Mouse (Mus musculus): ENCODE results near the gene Nmbr. TPM values are rescaled to one million over a fixed set of nuclear protein-coding genes. Genes with fewer than 3 reads are reported as not detected.

Nmbr gene
- polyA plus RNA-seq, 1 experiment from 2014 or later, result 0.43 TPM

DNA sequence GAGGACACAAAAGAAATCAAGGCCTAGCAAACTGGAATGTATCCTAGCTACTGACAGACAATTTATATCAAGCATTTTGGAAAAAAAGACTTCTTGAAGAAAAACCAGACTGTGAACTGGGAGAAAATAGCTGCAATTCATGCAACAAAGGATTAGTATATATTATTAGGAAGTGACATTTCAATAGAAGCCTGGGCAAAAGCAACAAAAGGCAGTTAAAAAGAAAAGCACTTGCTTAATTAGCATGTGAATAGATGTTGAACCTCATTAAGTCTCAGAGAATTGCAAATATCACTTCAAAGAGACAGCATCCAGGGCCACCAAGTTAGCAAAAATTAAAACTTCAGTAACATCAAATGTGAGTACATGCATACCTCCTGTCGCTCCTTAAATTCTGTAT is 2.2 kb upstream of the Nmbr start:
- H3K4me3 ChIP-seq (replicated peaks; ENCODE audit: low read depth, low read length), result no peak overlapping the region
- no peak for DNase-seq (ENCODE audit: low spot score)
- H3K36me3 ChIP-seq (ENCODE audit: insufficient read depth, low read length), result no peaks in the 10 kb centered on the region
- H3K9me3 ChIP-seq (replicated peaks; ENCODE audit: low read length), result no peaks in the 10 kb centered on the region
- no peak overlapping the region for H3K4me2 ChIP-seq (ENCODE audit: low read length)
- no peak overlapping the region for H3K9ac ChIP-seq (ENCODE audit: low read depth, low read length)
- TF ChIP-seq CTCF (IDR thresholded peaks at IDR 0.05; ENCODE audit: low read depth), result no peak
- no peak for ATAC-seq (replicated peaks; ENCODE audit: low FRiP score, low read depth)
- WGBS, result 74% methylated on average over 1 of the region's 1 CpGs
- H3K4me1 ChIP-seq (replicated peaks; ENCODE audit: insufficient read depth, low read length), result 0 out of 2 replicates have a peak, but pooled peaks cover 12% of the 10 kb centered on the region
- no peaks in the 10 kb centered on the region for H3K27me3 ChIP-seq (ENCODE audit: insufficient read depth, low read length)
- no peak overlapping the region for H3K27ac ChIP-seq

DNA sequence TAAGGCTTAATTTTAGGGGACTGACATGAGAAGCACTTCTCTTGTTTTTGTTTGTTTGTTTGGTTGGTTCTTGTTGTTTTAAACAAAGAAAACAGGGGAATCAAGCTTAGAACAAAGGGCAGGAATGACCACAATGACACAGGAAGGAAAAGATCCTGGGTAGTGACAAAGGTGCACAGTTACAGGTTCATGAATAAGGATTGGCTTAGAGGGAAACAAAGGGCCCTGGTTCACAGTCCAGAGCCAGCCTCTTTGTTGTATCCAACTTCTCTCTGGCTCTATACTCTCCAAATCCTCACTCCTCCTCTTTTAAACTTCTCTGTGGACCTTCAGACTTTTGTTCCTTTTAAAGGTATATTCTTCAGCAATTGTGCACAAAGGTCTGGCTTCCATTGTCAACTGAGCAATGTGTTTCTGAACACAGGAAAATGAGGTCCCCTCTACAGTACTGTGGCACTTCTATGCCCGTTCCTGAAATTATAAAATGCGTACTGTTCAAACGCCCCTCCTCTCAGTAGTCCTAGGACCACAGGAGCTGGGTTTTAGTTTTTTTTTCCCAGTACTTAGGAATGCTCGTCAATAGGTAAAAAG is 1.5 kb upstream of the Nmbr start:
- Histone ChIP-seq H3K27me3 (ENCODE audit: insufficient read depth, low read length) (no peaks in the 10 kb centered on the region), H3K27ac (no peak overlapping the region), H3K4me2 (ENCODE audit: low read length) (peak overlapping the region; percentile 64), H3K9ac (ENCODE audit: low read depth, low read length) (0 out of 2 replicates have a peak overlapping the region, but pooled peaks have one; percentile 81), H3K4me3 (replicated peaks; ENCODE audit: low read depth, low read length) (peak overlapping the region; percentile 88; the same call in 1 of the 2 replicates), H3K4me1 (replicated peaks; ENCODE audit: insufficient read depth, low read length) (0 out of 2 replicates have a peak, but pooled peaks cover 12% of the 10 kb centered on the region), H3K9me3 (replicated peaks; ENCODE audit: low read length) (no peaks in the 10 kb centered on the region), H3K36me3 (ENCODE audit: insufficient read depth, low read length) (no peaks in the 10 kb centered on the region)
- ATAC-seq (replicated peaks; ENCODE audit: low FRiP score, low read depth) (no peak), DNase-seq (ENCODE audit: low spot score) (no peak)
- 61% methylated on average over 4 of the region's 4 CpGs for WGBS
- no peak for TF ChIP-seq CTCF (IDR thresholded peaks at IDR 0.05; ENCODE audit: low read depth)

DNA sequence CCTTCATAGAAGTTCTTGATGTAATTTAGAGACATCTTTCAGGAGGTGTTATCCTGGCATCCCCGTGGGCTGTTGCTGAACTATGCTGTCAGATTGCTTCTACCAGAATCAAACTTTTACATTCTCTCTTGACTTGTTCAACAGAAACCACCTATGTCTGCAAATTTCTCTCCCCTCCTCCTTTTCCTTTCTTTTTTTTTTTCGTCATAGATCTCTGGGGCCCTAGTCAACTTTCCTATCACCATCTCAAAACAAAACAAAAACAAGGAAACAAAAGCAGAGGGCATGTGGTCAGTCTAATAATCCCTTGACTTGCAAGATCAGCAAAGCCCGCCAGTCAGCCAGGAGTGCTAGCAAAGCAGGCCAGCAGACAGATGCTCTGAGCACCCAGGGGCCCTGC is 12.7 kb downstream of the Nmbr start, which contains the start of gene Gje1:
Gene Gje1 (minus strand): TSS at position 101 of the 400 bp plus-strand sequence.
- TF ChIP-seq CTCF (IDR thresholded peaks at IDR 0.05; ENCODE audit: low read depth), result no peak
- Histone ChIP-seq H3K27ac (no peak within 1 kb of the TSS), H3K4me1 (replicated peaks; ENCODE audit: insufficient read depth, low read length) (no peaks in the 10 kb centered on the region), H3K27me3 (ENCODE audit: insufficient read depth, low read length) (no peaks in the 10 kb centered on the region), H3K36me3 (ENCODE audit: insufficient read depth, low read length) (no peaks in the 10 kb centered on the region), H3K4me2 (ENCODE audit: low read length) (no peak within 1 kb of the TSS), H3K4me3 (replicated peaks; ENCODE audit: low read depth, low read length) (no peak within 1 kb of the TSS), H3K9me3 (replicated peaks; ENCODE audit: low read length) (no peaks in the 10 kb centered on the region), H3K9ac (ENCODE audit: low read depth, low read length) (no peak within 1 kb of the TSS)
- 64% methylated on average over 3 of the region's 3 CpGs for WGBS
- ATAC-seq (replicated peaks; ENCODE audit: low FRiP score, low read depth) (no peak), DNase-seq (ENCODE audit: low spot score) (no peak)

DNA sequence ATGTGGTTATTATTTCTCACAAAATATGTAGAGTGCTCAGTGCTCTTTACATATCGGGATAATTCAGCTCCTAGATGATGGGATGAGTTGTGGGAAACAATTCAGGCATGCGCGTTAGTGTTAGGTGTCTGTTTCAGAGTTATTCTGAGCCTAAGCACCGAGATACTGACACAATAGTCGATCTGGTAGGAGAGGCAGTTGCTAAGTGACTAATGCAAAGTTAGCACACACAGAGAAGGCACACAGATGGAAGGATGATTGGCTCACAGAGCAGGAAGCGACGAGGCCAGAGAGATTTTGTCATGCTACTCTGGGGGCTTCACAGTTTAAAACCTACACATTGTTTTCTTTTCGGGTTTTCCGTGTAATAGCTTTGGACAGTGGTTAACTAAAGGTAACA is 20.3 kb downstream of the Nmbr start:
- H3K4me3 ChIP-seq (replicated peaks; ENCODE audit: low read depth, low read length), result no peak overlapping the region
- H3K27me3 ChIP-seq (ENCODE audit: insufficient read depth, low read length), result no peaks in the 10 kb centered on the region
- WGBS, result 72% methylated on average over 9 of the region's 9 CpGs
- DNase-seq (ENCODE audit: low spot score) (no peak), ATAC-seq (replicated peaks; ENCODE audit: low FRiP score, low read depth) (no peak)
- H3K4me2 ChIP-seq (ENCODE audit: low read length), result no peak overlapping the region
- TF ChIP-seq CTCF (IDR thresholded peaks at IDR 0.05; ENCODE audit: low read depth), result no peak
- H3K4me1 ChIP-seq (replicated peaks; ENCODE audit: insufficient read depth, low read length), result no peaks in the 10 kb centered on the region
- no peak overlapping the region for H3K9ac ChIP-seq (ENCODE audit: low read depth, low read length)
- no peak overlapping the region for H3K27ac ChIP-seq
- H3K36me3 ChIP-seq (ENCODE audit: insufficient read depth, low read length), result no peaks in the 10 kb centered on the region
- no peaks in the 10 kb centered on the region for H3K9me3 ChIP-seq (replicated peaks; ENCODE audit: low read length)

DNA sequence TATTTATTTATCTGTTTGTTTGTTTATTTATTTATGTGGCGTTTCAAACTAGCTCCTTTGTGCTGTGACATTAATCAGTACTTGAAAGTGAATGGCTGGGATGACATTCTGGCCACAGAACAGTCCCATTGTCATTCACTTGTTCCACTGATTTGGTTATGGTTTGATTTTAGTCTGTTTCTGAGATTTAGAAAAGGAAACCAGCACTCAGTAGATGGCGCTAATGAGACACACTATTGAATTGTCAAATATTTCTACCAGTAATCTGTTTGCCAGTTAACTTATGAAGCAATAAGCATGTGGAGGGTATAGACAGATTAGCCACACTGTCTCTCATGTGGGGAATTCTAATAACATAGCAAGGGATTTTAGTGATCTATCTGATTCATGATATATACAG is 28.9 kb downstream of the Nmbr start:
- no peak for ATAC-seq (replicated peaks; ENCODE audit: low FRiP score, low read depth)
- H3K4me3 ChIP-seq (replicated peaks; ENCODE audit: low read depth, low read length), result no peak overlapping the region
- DNase-seq (ENCODE audit: low spot score), result peak; percentile 69
- 10% methylated on average over 2 of the region's 2 CpGs for WGBS
- H3K9ac ChIP-seq (ENCODE audit: low read depth, low read length), result no peak overlapping the region
- H3K27ac ChIP-seq, result no peak overlapping the region
- no peaks in the 10 kb centered on the region for H3K9me3 ChIP-seq (replicated peaks; ENCODE audit: low read length)
- no peaks in the 10 kb centered on the region for H3K27me3 ChIP-seq (ENCODE audit: insufficient read depth, low read length)
- H3K4me2 ChIP-seq (ENCODE audit: low read length), result no peak overlapping the region
- H3K36me3 ChIP-seq (ENCODE audit: insufficient read depth, low read length), result no peaks in the 10 kb centered on the region
- no peaks in the 10 kb centered on the region for H3K4me1 ChIP-seq (replicated peaks; ENCODE audit: insufficient read depth, low read length)
- TF ChIP-seq CTCF (IDR thresholded peaks at IDR 0.05; ENCODE audit: low read depth), result peak; percentile 76

DNA sequence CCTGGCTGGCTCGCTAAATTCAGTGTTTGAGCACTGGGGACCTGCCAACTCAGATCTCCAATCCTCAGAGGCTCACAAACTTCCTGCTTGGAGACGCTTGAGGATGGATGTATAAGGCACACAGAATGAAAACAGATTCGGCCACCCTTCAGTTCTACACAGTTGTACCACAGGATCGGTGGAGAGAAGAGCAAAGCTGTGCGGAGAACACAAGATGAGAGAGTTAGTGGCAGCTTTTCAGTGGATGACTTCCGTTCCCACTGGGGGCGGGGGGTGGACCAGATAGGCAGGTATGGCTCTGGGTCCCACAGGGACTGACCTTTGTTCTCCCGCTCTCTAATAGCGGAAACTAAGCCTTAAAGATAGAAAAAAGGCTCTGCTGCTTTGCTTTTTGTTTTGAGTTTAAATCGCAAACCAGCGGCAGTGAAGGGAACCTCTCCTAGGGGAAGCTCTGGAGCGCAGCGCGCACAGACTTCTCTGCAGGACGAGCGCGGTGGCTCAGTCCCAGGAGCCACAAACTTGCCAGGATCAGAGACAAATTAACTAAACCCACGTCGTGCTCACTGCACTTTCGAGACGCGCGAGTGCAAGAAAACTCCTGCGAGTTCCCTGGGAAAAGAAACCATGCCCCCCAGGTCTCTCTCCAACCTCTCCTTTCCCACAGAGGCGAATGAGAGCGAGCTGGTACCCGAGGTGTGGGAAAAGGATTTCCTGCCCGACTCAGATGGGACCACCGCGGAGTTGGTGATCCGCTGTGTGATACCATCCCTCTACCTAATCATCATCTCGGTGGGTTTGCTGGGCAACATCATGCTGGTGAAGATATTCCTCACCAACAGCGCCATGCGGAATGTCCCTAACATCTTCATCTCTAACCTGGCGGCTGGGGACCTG is 54.5 kb downstream of the Nmbr start:
- no peak for TF ChIP-seq CTCF (IDR thresholded peaks at IDR 0.05; ENCODE audit: low read depth)
- Histone ChIP-seq H3K9me3 (replicated peaks; ENCODE audit: low read length) (no peaks in the 10 kb centered on the region), H3K4me2 (ENCODE audit: low read length) (peak overlapping the region; percentile 51), H3K27me3 (ENCODE audit: insufficient read depth, low read length) (peaks cover 9% of the 10 kb centered on the region), H3K36me3 (ENCODE audit: insufficient read depth, low read length) (no peaks in the 10 kb centered on the region), H3K9ac (ENCODE audit: low read depth, low read length) (no peak overlapping the region), H3K27ac (no peak overlapping the region), H3K4me1 (replicated peaks; ENCODE audit: insufficient read depth, low read length) (no peaks in the 10 kb centered on the region), H3K4me3 (replicated peaks; ENCODE audit: low read depth, low read length) (peak overlapping the region; percentile 28)
- no peak for ATAC-seq (replicated peaks; ENCODE audit: low FRiP score, low read depth)
- DNase-seq (ENCODE audit: low spot score), result peak; percentile 10
- 2% methylated on average over 35 of the region's 35 CpGs for WGBS
